Mouse (Mus musculus) liver, embryonic 16.5 days (tissue): ENCODE measurements at regions not wholly inside any gene's neighbourhood (a gene's known extent, or its start where the extent isn't known, plus 50 kb on each side); places are given as distances from the start of the nearest gene placed in this dataset.

Source experiments
- ATAC-seq: fragments of 200-750 bp; cut with Nextera tagmentation; 2 replicates; pipeline ENCODE4 v1.8.0; 2017; ENCODE audit warnings: low read depth, mild to moderate bottlenecking, moderate number of reproducible peaks, moderate library complexity
- H3K27ac ChIP-seq: fragments of 300-500 bp; sonication (generic); 2 replicates; pipeline ENCODE4 v1.5.1; 2014; ENCODE audit warnings: mild to moderate bottlenecking, low read length
- H3K27me3 ChIP-seq: fragments of 300-500 bp; sonication (generic); 2 replicates; pipeline ENCODE4 v1.6.1; 2014; ENCODE audit warnings: low read depth, low read length, mixed read lengths; ENCODE audit not compliant: control insufficient read depth, insufficient read depth
- H3K36me3 ChIP-seq: fragments of 300-500 bp; sonication (generic); 2 replicates; pipeline ENCODE4 v1.6.1; 2014; ENCODE audit warnings: mild to moderate bottlenecking; ENCODE audit not compliant: control insufficient read depth, insufficient read depth
- H3K4me1 ChIP-seq: fragments of 300-500 bp; sonication (generic); 2 replicates; pipeline ENCODE4 v1.6.1; 2014; ENCODE audit warnings: low read depth, low read length, mixed read lengths; ENCODE audit not compliant: control insufficient read depth
- H3K4me2 ChIP-seq: fragments of 300-500 bp; sonication (generic); 2 replicates; pipeline ENCODE4 v1.6.1; 2014; ENCODE audit warnings: low read depth, low read length, mixed read lengths
- H3K4me3 ChIP-seq: fragments of 300-500 bp; sonication (generic); 2 replicates; pipeline ENCODE4 v1.5.1; 2014; ENCODE audit warnings: low read depth, mild to moderate bottlenecking, low read length
- H3K9ac ChIP-seq: fragments of 300-500 bp; sonication (generic); 2 replicates; pipeline ENCODE4 v1.6.1; 2014; ENCODE audit warnings: low read depth, low read length
- H3K9me3 ChIP-seq: fragments of 300-500 bp; sonication (generic); replicated peaks from 2 replicates; pipeline ENCODE4 v1.6.1; 2016; ENCODE audit warnings: low read length; ENCODE audit not compliant: control insufficient read depth
- WGBS: fragments of 180-500 bp; shearing (Covaris S2); extraction: QIAGEN DNeasy Blood & Tissue Kit; methylation state at CpG from one replicate; pipeline ENCODE4 v1.1.7; 2014; ENCODE audit not compliant: insufficient replicate concordance; 5-methylcytosine and 5-hydroxymethylcytosine counted together

- no peak overlapping the region for H3K9ac ChIP-seq
- no peaks in the 10 kb centered on the region for H3K27me3 ChIP-seq
- no peak for ATAC-seq
- no peaks in the 10 kb centered on the region for H3K9me3 ChIP-seq
- WGBS, result 52% methylated on average over 12 of the region's 12 CpGs
- H3K4me3 ChIP-seq, result no peak overlapping the region
- no peaks in the 10 kb centered on the region for H3K36me3 ChIP-seq
- H3K4me1 ChIP-seq, result no peaks in the 10 kb centered on the region
- no peak overlapping the region for H3K4me2 ChIP-seq
- H3K27ac ChIP-seq, result no peak overlapping the region
Observed at GRCm38 (mm10) chr2:92856047-92856446, 58.9 kb upstream of the Syt13 start.

- H3K4me2 ChIP-seq, result no peak overlapping the region
- no peaks in the 10 kb centered on the region for H3K36me3 ChIP-seq
- no peaks in the 10 kb centered on the region for H3K27me3 ChIP-seq
- WGBS, result 65% methylated on average over 8 of the region's 8 CpGs
- no peak overlapping the region for H3K4me3 ChIP-seq
- H3K27ac ChIP-seq, result no peak overlapping the region
- no peak for ATAC-seq
- H3K9me3 ChIP-seq, result no peaks in the 10 kb centered on the region
- H3K4me1 ChIP-seq, result no peaks in the 10 kb centered on the region
- no peak overlapping the region for H3K9ac ChIP-seq
Observed at GRCm38 (mm10) chr2:92860502-92861197, 54.2 kb upstream of the Syt13 start.
